Mouse (Mus musculus) naive thymus-derived CD4-positive, alpha-beta T cell, adult 2 months (primary cell): Measurements from ENCODE around the gene Gatm.

Experiments
- DNase-seq: peaks from one replicate; pipeline ENCODE4 v3.0.0-alpha.2; 2011; ENCODE audit warnings: low read depth

The Gatm gene

GRCm38 (mm10) chr2:122608820-122609219 lies 2.3 kb downstream of the Gatm start:
- no peak for DNase-seq

- no peak for DNase-seq
Measured at GRCm38 (mm10) chr2:122605829-122606228, 5.3 kb downstream of the Gatm start.

- no peak for DNase-seq
Measured at GRCm38 (mm10) chr2:122601354-122601753, 9.7 kb downstream of the Gatm start.

GRCm38 (mm10) chr2:122599736-122600135 lies 11.4 kb downstream of the Gatm start:
- DNase-seq: no peak

- DNase-seq: no peak
Measured at GRCm38 (mm10) chr2:122595461-122595860, 15.6 kb downstream of the Gatm start.

GRCm38 (mm10) chr2:122591213-122591612 lies 19.9 kb downstream of the Gatm start:
- no peak for DNase-seq

GRCm38 (mm10) chr2:122590351-122590750 lies 20.8 kb downstream of the Gatm start:
- no peak for DNase-seq

- DNase-seq: no peak
Measured at GRCm38 (mm10) chr2:122587861-122588519, 23.1 kb downstream of the Gatm start.

- DNase-seq: no peak
Measured at GRCm38 (mm10) chr2:122586258-122586657, 24.8 kb downstream of the Gatm start.

- no peak for DNase-seq
Measured at GRCm38 (mm10) chr2:122582324-122582723, 28.8 kb downstream of the Gatm start.

GRCm38 (mm10) chr2:122581361-122582017 lies 29.6 kb downstream of the Gatm start:
- no peak for DNase-seq

GRCm38 (mm10) chr2:122580426-122580825 lies 30.7 kb downstream of the Gatm start:
- DNase-seq: no peak

GRCm38 (mm10) chr2:122577316-122577715 lies 33.8 kb downstream of the Gatm start:
- no peak for DNase-seq

- no peak for DNase-seq
Measured at GRCm38 (mm10) chr2:122576295-122576694, 34.8 kb downstream of the Gatm start.

GRCm38 (mm10) chr2:122575470-122575869 lies 35.6 kb downstream of the Gatm start:
- no peak for DNase-seq

GRCm38 (mm10) chr2:122572438-122572837 lies 38.7 kb downstream of the Gatm start:
- DNase-seq: no peak

GRCm38 (mm10) chr2:122571326-122571725 lies 39.8 kb downstream of the Gatm start:
- no peak for DNase-seq

- DNase-seq: no peak
Measured at GRCm38 (mm10) chr2:122570430-122570829, 40.7 kb downstream of the Gatm start.

- DNase-seq: peak; percentile 82
Measured at GRCm38 (mm10) chr2:122569439-122569838, 41.7 kb downstream of the Gatm start.

- DNase-seq: no peak
Measured at GRCm38 (mm10) chr2:122562251-122562650, 48.9 kb downstream of the Gatm start.

- DNase-seq: peak; percentile 29
Measured at GRCm38 (mm10) chr2:122561221-122561620, 49.9 kb downstream of the Gatm start.

- peak; percentile 74 for DNase-seq
Measured at GRCm38 (mm10) chr2:122558317-122558716, 52.8 kb downstream of the Gatm start.
